Mouse (Mus musculus) heart, postnatal 0 days (tissue): Measurements from ENCODE around the gene Lnx2. TPM values are rescaled to one million over a fixed set of nuclear protein-coding genes. Genes with fewer than 3 reads are reported as not detected.

Source experiments
- ATAC-seq: fragments of 200-750 bp; cut with Nextera tagmentation; 2 replicates; pipeline ENCODE4 v1.8.0; 2017; ENCODE audit warnings: low read depth, moderate number of reproducible peaks, moderate library complexity; ENCODE audit not compliant: insufficient read depth
- DNase-seq: peaks from one replicate; pipeline ENCODE4 v3.0.0-alpha.2; 2016; ENCODE audit warnings: low spot score
- H3K27ac ChIP-seq: fragments of 300-500 bp; sonication (generic); 2 replicates; pipeline ENCODE4 v1.5.1; 2014; ENCODE audit warnings: low read depth, mild to moderate bottlenecking
- H3K27me3 ChIP-seq: fragments of 300-500 bp; sonication (generic); 2 replicates; pipeline ENCODE4 v1.6.1; 2014; ENCODE audit warnings: low read length, mixed read lengths; ENCODE audit not compliant: control insufficient read depth, insufficient read depth
- H3K36me3 ChIP-seq: fragments of 300-500 bp; sonication (generic); replicated peaks from 2 replicates; pipeline ENCODE4 v1.6.1; 2014; ENCODE audit warnings: low read length, mixed read lengths; ENCODE audit not compliant: control insufficient read depth, insufficient read depth
- H3K4me1 ChIP-seq: fragments of 300-500 bp; sonication (generic); 2 replicates; pipeline ENCODE4 v1.6.1; 2014; ENCODE audit warnings: antibody characterized with exemption; ENCODE audit not compliant: control insufficient read depth, insufficient read depth
- H3K4me2 ChIP-seq: fragments of 300-500 bp; sonication (generic); 2 replicates; pipeline ENCODE4 v1.6.1; 2014; ENCODE audit warnings: low read depth, mild to moderate bottlenecking, low read length, moderate library complexity
- H3K4me3 ChIP-seq: fragments of 300-500 bp; sonication (generic); 2 replicates; pipeline ENCODE4 v1.5.1; 2014; ENCODE audit warnings: low read depth, low read length
- H3K9ac ChIP-seq: fragments of 300-500 bp; sonication (generic); replicated peaks from 2 replicates; pipeline ENCODE4 v1.6.1; 2014; ENCODE audit warnings: low read depth, low read length, mixed read lengths
- H3K9me3 ChIP-seq: fragments of 300-500 bp; sonication (generic); replicated peaks from 2 replicates; pipeline ENCODE4 v1.6.1; 2016; ENCODE audit warnings: low read length; ENCODE audit not compliant: control insufficient read depth
- CTCF ChIP-seq: IDR thresholded peaks from 2 replicates; pipeline ENCODE4 v1.5.1; 2016; ENCODE audit warnings: antibody characterized with exemption, control low read depth, low read depth
- EP300 ChIP-seq: IDR thresholded peaks from 2 replicates; pipeline ENCODE4 v1.6.1; 2016; ENCODE audit warnings: antibody characterized with exemption, low read depth
- WGBS: fragments of 180-500 bp; shearing (Covaris S2); extraction: QIAGEN DNeasy Blood & Tissue Kit; methylation state at CpG from one replicate; pipeline ENCODE4 v1.1.7; 2014; 5-methylcytosine and 5-hydroxymethylcytosine counted together
- polyA plus RNA-seq: library from polyadenylated mRNA; unstranded; fragments of >200 nt; fragmentation: Nextera tagmentation; extraction: Ambion mirVana; gene quantifications from 2 replicates; pipeline ENCODE4 v1.2.1, GENCODE M21; 2015
- total RNA-seq: library from RNA; depleted of rRNA; stranded (reverse); fragments of >200 nt; gene quantifications from 2 replicates; pipeline ENCODE4 v1.2.3, GENCODE M21; 2014; ENCODE audit warnings: low replicate concordance; rRNA removed

Lnx2 gene
- total RNA-seq = 18.0 and 22.6 TPM in 2 replicates
- polyA plus RNA-seq = 6.2 and 6.5 TPM in 2 replicates

- H3K9me3 ChIP-seq = no peaks in the 10 kb centered on the region
- peaks cover 10% of the 10 kb centered on the region; the same call in 1 of the 2 replicates for H3K36me3 ChIP-seq
- H3K9ac ChIP-seq = peak within 1 kb of the TSS; percentile 91
- H3K4me2 ChIP-seq = peak within 1 kb of the TSS; percentile 93
- WGBS = under 1% methylated on average over 65 of the region's 65 CpGs
- TF ChIP-seq EP300 (0 out of 2 replicates have a peak, but pooled peaks have one; percentile 42), CTCF (peak; percentile 74)
- no peaks in the 10 kb centered on the region for H3K27me3 ChIP-seq
- DNase-seq (peak; percentile 98), ATAC-seq (peak; percentile 98)
- H3K27ac ChIP-seq = peak within 1 kb of the TSS; percentile 98
- peak within 1 kb of the TSS; percentile 93 for H3K4me3 ChIP-seq
- H3K4me1 ChIP-seq = peaks cover 33% of the 10 kb centered on the region
These were observed at the start of gene Lnx2 for GRCm38 (mm10) chr5:147076026-147076798. Gene Lnx2, minus strand, starts transcription at chr5:147076586.

GRCm38 (mm10) chr5:147125542-147126185 is 49.3 kb upstream of the Lnx2 start:
- no peaks in the 10 kb centered on the region for H3K27me3 ChIP-seq
- no peak for ATAC-seq
- TF ChIP-seq EP300 (no peak), CTCF (no peak)
- whole genome bisulfite sequencing = 79% methylated on average over 13 of the region's 13 CpGs
- H3K9ac ChIP-seq = no peak overlapping the region
- no peaks in the 10 kb centered on the region for H3K4me1 ChIP-seq
- no peak overlapping the region for H3K4me3 ChIP-seq
- DNase-seq = no peak
- no peak overlapping the region for H3K27ac ChIP-seq
- 0 out of 2 replicates have a peak, but pooled peaks cover 5% of the 10 kb centered on the region for H3K9me3 ChIP-seq
- H3K36me3 ChIP-seq = no peaks in the 10 kb centered on the region
- H3K4me2 ChIP-seq = no peak overlapping the region

DNA sequence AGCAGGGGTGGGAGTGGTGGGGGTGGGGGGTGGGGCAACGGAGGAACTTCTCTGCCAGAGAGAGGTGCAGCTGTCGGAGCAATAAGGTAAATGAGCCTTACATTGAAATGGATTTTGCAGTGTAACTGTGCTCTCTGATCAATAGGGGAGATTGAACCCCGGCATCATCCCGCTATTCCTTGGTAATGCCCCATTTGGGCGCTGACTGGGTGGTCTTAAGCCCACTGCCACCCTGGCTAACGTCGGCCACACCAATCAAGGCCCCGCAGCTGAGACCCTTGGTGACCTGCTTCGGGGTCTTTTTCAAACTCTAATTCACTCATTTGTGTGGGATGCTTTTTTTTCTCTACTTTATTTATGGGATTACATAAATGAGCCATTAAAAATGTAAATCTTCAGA is 48.4 kb upstream of the Lnx2 start:
- 73% methylated on average over 9 of the region's 9 CpGs for WGBS
- ATAC-seq = no peak
- H3K9ac ChIP-seq = no peak overlapping the region

DNA sequence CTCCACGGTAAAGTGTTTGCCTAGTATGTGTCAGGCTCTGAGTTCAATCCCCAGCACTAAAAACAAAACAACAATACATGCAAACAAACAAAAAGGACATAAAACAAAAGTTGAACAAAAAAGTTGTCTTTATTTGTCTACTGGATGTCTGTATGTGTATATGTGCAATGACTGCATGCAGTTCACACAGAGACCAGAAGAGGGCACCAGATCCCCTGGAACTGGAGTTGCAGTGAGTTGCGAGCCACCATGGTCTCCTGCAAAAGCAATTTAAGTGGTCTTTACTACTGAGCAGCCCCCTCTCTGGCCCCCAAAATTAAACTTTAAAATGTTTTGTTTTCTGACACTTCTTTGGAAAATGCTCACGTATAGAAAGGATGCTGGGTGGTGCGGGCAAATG is 44.8 kb upstream of the Lnx2 start:
- TF ChIP-seq EP300 (no peak), CTCF (no peak)
- ATAC-seq = no peak
- Histone ChIP-seq H3K4me1 (no peaks in the 10 kb centered on the region), H3K4me2 (no peak overlapping the region), H3K9me3 (no peaks in the 10 kb centered on the region), H3K4me3 (no peak overlapping the region), H3K27ac (no peak overlapping the region), H3K27me3 (no peaks in the 10 kb centered on the region), H3K36me3 (no peaks in the 10 kb centered on the region), H3K9ac (no peak overlapping the region)
- 91% methylated on average over 4 of the region's 4 CpGs for WGBS
- DNase-seq = no peak

More for the DNA sequence above, 48.4 kb upstream of the Lnx2 start:
- Histone ChIP-seq H3K4me2 (no peak overlapping the region), H3K9me3 (0 out of 2 replicates have a peak, but pooled peaks cover 5% of the 10 kb centered on the region), H3K4me1 (no peaks in the 10 kb centered on the region), H3K36me3 (no peaks in the 10 kb centered on the region), H3K27ac (no peak overlapping the region), H3K27me3 (no peaks in the 10 kb centered on the region), H3K4me3 (no peak overlapping the region)
- TF ChIP-seq CTCF = no peak
- TF ChIP-seq EP300 = no peak
- DNase-seq = no peak

- Histone ChIP-seq H3K4me3 (no peak overlapping the region), H3K4me1 (no peaks in the 10 kb centered on the region), H3K27me3 (no peaks in the 10 kb centered on the region), H3K4me2 (no peak overlapping the region), H3K9ac (no peak overlapping the region), H3K36me3 (peaks cover 8% of the 10 kb centered on the region), H3K27ac (no peak overlapping the region), H3K9me3 (no peaks in the 10 kb centered on the region; the same call in 1 of the 2 replicates)
- 26% methylated on average over 6 of the region's 6 CpGs for WGBS
- DNase-seq (no peak), ATAC-seq (no peak)
- TF ChIP-seq CTCF (no peak), EP300 (no peak)
These were observed 40.6 kb upstream of the Lnx2 start for GRCm38 (mm10) chr5:147117027-147117426.
